Mouse (Mus musculus): ENCODE data around the gene Fshr.
"Not testable (repeated sequence)": the region's sequence is repeated elsewhere in the genome, so short reads cannot be mapped to it uniquely, and the experiment has no call there.

Fshr gene

GRCm38 (mm10) chr17:89200575-89200974 is at the start of gene Fshr:
TSS of gene Fshr (minus strand) at chr17:89200675.
- DNase-seq, result no peak

GRCm38 (mm10) chr17:89202181-89202580 is 1.7 kb upstream of the Fshr start:
- peak; percentile 40 to 58 for DNase-seq

- no peak for DNase-seq
Observed at GRCm38 (mm10) chr17:89173545-89173944, 26.9 kb downstream of the Fshr start.

- no peak for DNase-seq
Observed at GRCm38 (mm10) chr17:89164773-89165172, 35.7 kb downstream of the Fshr start.

- DNase-seq, result no peak
Observed at GRCm38 (mm10) chr17:89162475-89162874, 38.0 kb downstream of the Fshr start.

- DNase-seq, result not testable (repeated sequence)
Observed at GRCm38 (mm10) chr17:89159343-89159742, 41.1 kb downstream of the Fshr start.

GRCm38 (mm10) chr17:89144806-89145205 is 55.7 kb downstream of the Fshr start:
- peak in 1 of 2 experiments; percentile 3 for DNase-seq

- DNase-seq, result no peak
Observed at GRCm38 (mm10) chr17:89120023-89120422, 80.5 kb downstream of the Fshr start.

- no peak for DNase-seq
Observed at GRCm38 (mm10) chr17:89119250-89119649, 81.2 kb downstream of the Fshr start.

GRCm38 (mm10) chr17:89113944-89114343 is 86.5 kb downstream of the Fshr start:
- DNase-seq, result no peak

GRCm38 (mm10) chr17:89100719-89101350 is 99.6 kb downstream of the Fshr start:
- DNase-seq, result no peak

- DNase-seq, result not testable (repeated sequence)
Observed at GRCm38 (mm10) chr17:89099733-89100132, 100.7 kb downstream of the Fshr start.

GRCm38 (mm10) chr17:89089692-89090475 is 110.6 kb downstream of the Fshr start:
- DNase-seq, result no peak

GRCm38 (mm10) chr17:89082897-89083296 is 117.6 kb downstream of the Fshr start:
- no peak for DNase-seq

GRCm38 (mm10) chr17:89079706-89080105 is 120.8 kb downstream of the Fshr start:
- DNase-seq, result no peak

- DNase-seq, result no peak
Observed at GRCm38 (mm10) chr17:89064327-89065095, 136.0 kb downstream of the Fshr start.

- no peak for DNase-seq
Observed at GRCm38 (mm10) chr17:89062348-89062949, 138.0 kb downstream of the Fshr start.

- no peak for DNase-seq
Observed at GRCm38 (mm10) chr17:89051031-89051563, 149.4 kb downstream of the Fshr start.

- peak in 1 of 2 experiments; percentile 2 for DNase-seq
Observed at GRCm38 (mm10) chr17:89049071-89049470, 151.4 kb downstream of the Fshr start.

- DNase-seq, result no peak
Observed at GRCm38 (mm10) chr17:89046016-89046415, 154.5 kb downstream of the Fshr start.

- no peak for DNase-seq
Observed at GRCm38 (mm10) chr17:89036723-89037122, 163.8 kb downstream of the Fshr start.

GRCm38 (mm10) chr17:89036049-89036448 is 164.4 kb downstream of the Fshr start:
- no peak for DNase-seq

- no peak for DNase-seq
Observed at GRCm38 (mm10) chr17:89034627-89035026, 165.8 kb downstream of the Fshr start.
